Mouse (Mus musculus) MEL (cell line): Measurements from ENCODE around the gene Cog7. TPM values are rescaled to one million over a fixed set of nuclear protein-coding genes. Genes with fewer than 3 reads are reported as not detected.

Experiments used
- DNase-seq: peaks from one replicate; pipeline ENCODE4 v3.0.0; 2011; ENCODE audit warnings: low read depth, low spot score
- H3K27ac ChIP-seq: 2 replicates; pipeline ENCODE4 v1.5.1; 2012; ENCODE audit warnings: low read depth, mild to moderate bottlenecking, control low read depth, low read length, moderate library complexity; ENCODE audit not compliant: control insufficient read depth
- H3K27me3 ChIP-seq, 2 experiments: fragments of 150-350 bp in 1 of 2; sonication (generic) in 1 of 2; 2 replicates each; pipeline ENCODE4 v1.6.1; 2012; ENCODE audit warnings: low read length in 2 of 2, mild to moderate bottlenecking in 2 of 2, improper control_type of control experiment in 1 of 2, moderate library complexity in 1 of 2; ENCODE audit not compliant: insufficient read depth in 2 of 2, control insufficient read depth in 1 of 2
- H3K36me3 ChIP-seq, 2 experiments: 2 replicates each; pipeline ENCODE4 v1.6.1; 2012 to 2014; ENCODE audit warnings: low read length in 2 of 2, improper control_type of control experiment in 1 of 2, inconsistent platforms in 1 of 2, mild to moderate bottlenecking in 1 of 2; ENCODE audit not compliant: insufficient read depth in 2 of 2, control insufficient read depth in 1 of 2
- H3K4me1 ChIP-seq, 2 experiments: fragments of 150-350 bp in 1 of 2; sonication (generic) in 1 of 2; 2 replicates each; pipeline ENCODE4 v1.6.1; 2012; ENCODE audit warnings: low read length in 2 of 2, improper control_type of control experiment in 1 of 2, mild to moderate bottlenecking in 1 of 2; ENCODE audit not compliant: insufficient read depth in 2 of 2, control insufficient read depth in 1 of 2
- H3K4me3 ChIP-seq, 2 experiments: fragments of 150-350 bp in 1 of 2; sonication (generic) in 1 of 2; 2 replicates each; pipeline ENCODE4 v1.5.1; 2012; ENCODE audit warnings: low read depth in 2 of 2, low read length in 2 of 2, mild to moderate bottlenecking in 2 of 2, moderate library complexity in 2 of 2, control low read depth in 1 of 2, improper control_type of control experiment in 1 of 2; ENCODE audit not compliant: control insufficient read depth in 1 of 2, insufficient read depth in 1 of 2
- H3K79me2 ChIP-seq: 2 replicates; pipeline ENCODE4 v1.6.1; 2012; ENCODE audit warnings: mild to moderate bottlenecking, low read length, moderate library complexity; ENCODE audit not compliant: control insufficient read depth, poor library complexity, insufficient read depth
- H3K9ac ChIP-seq: 2 replicates; pipeline ENCODE4 v1.6.1; 2012; ENCODE audit warnings: low read depth, mild to moderate bottlenecking, control low read depth, low read length, moderate library complexity; ENCODE audit not compliant: control insufficient read depth, poor library complexity, severe bottlenecking
- H3K9me3 ChIP-seq: fragments of 150-350 bp; sonication (generic); replicated peaks from 2 replicates; pipeline ENCODE4 v1.6.1; 2012; ENCODE audit warnings: mild to moderate bottlenecking, low read length, improper control_type of control experiment, moderate library complexity; ENCODE audit not compliant: insufficient read depth
- CHD2 ChIP-seq: IDR thresholded peaks from 2 replicates; pipeline ENCODE4 v1.6.1; 2011; ENCODE audit warnings: low read length, improper control_type of control experiment
- CTCF ChIP-seq, 3 experiments: IDR thresholded peaks in 2 of 3; conservative IDR thresholded peaks in 1 of 3; 2 replicates each; pipeline ENCODE4 v1.5.1; 2011 to 2012; ENCODE audit warnings: low read length in 3 of 3, low read depth in 2 of 3, mild to moderate bottlenecking in 2 of 3, improper control_type of control experiment in 1 of 3, inconsistent platforms in 1 of 3, mixed read lengths in 1 of 3, moderate library complexity in 1 of 3; ENCODE audit not compliant: control insufficient read depth in 1 of 3, insufficient read depth in 1 of 3, poor library complexity in 1 of 3, severe bottlenecking in 1 of 3
- ELF1 ChIP-seq: IDR thresholded peaks from 2 replicates; pipeline ENCODE4 v1.6.1; 2014; ENCODE audit warnings: low read depth, mild to moderate bottlenecking, inconsistent platforms, low read length, improper control_type of control experiment, moderate library complexity
- MYB ChIP-seq: IDR thresholded peaks from 2 replicates; pipeline ENCODE4 v1.6.1; 2011; ENCODE audit warnings: mild to moderate bottlenecking, low read depth, low read length, improper control_type of control experiment
- MYC ChIP-seq: IDR thresholded peaks from 2 replicates; pipeline ENCODE4 v1.6.1; 2011; ENCODE audit warnings: low read depth, mild to moderate bottlenecking, low read length, improper control_type of control experiment, moderate library complexity
- NELFE ChIP-seq: IDR thresholded peaks from 2 replicates; pipeline ENCODE4 v1.6.1; 2011; ENCODE audit warnings: low read depth, low read length, improper control_type of control experiment
- POLR2AphosphoS2 ChIP-seq: IDR thresholded peaks from 2 replicates; pipeline ENCODE4 v1.6.1; 2011; ENCODE audit warnings: low read length, improper control_type of control experiment
- RAD21 ChIP-seq: IDR thresholded peaks from 2 replicates; pipeline ENCODE4 v1.6.1; 2011; ENCODE audit warnings: mild to moderate bottlenecking, low read depth, low read length, improper control_type of control experiment
- SIN3A ChIP-seq: IDR thresholded peaks from 2 replicates; pipeline ENCODE4 v1.6.1; 2012; ENCODE audit warnings: low read length, improper control_type of control experiment, inconsistent platforms
- SMC3 ChIP-seq: IDR thresholded peaks from 2 replicates; pipeline ENCODE4 v1.6.1; 2011; ENCODE audit warnings: low read depth, low read length, improper control_type of control experiment
- TAL1 ChIP-seq: IDR thresholded peaks from 2 replicates; pipeline ENCODE4 v1.6.1; 2012; ENCODE audit warnings: mild to moderate bottlenecking, inconsistent platforms, low read length, moderate library complexity, mixed read lengths
- TCF12 ChIP-seq: IDR thresholded peaks from 2 replicates; pipeline ENCODE4 v1.6.1; 2014; ENCODE audit warnings: low read depth, mild to moderate bottlenecking, inconsistent platforms, low read length, improper control_type of control experiment, moderate library complexity
- UBTF ChIP-seq: IDR thresholded peaks from 2 replicates; pipeline ENCODE4 v1.6.1; 2012; ENCODE audit warnings: low read depth, mild to moderate bottlenecking, inconsistent platforms, low read length, improper control_type of control experiment, moderate library complexity, borderline replicate concordance; ENCODE audit not compliant: insufficient read depth
- ZC3H11A ChIP-seq: IDR thresholded peaks from 2 replicates; pipeline ENCODE4 v1.6.1; 2012; ENCODE audit warnings: low read depth, mild to moderate bottlenecking, inconsistent platforms, low read length, improper control_type of control experiment
- ZMIZ1 ChIP-seq: IDR thresholded peaks from 2 replicates; pipeline ENCODE4 v1.6.1; 2012; ENCODE audit warnings: low read depth, mild to moderate bottlenecking, inconsistent platforms, low read length, improper control_type of control experiment, moderate library complexity
- ZNF384 ChIP-seq: IDR thresholded peaks from 2 replicates; pipeline ENCODE4 v1.6.1; 2012; ENCODE audit warnings: low read depth, mild to moderate bottlenecking, inconsistent platforms, low read length, improper control_type of control experiment
- polyA plus RNA-seq, 2 experiments: library from polyadenylated mRNA; stranded (reverse) in 1 of 2; unstranded in 1 of 2; fragments of >175 nt in 1 of 2; fragments of >200 nt in 1 of 2; gene quantifications; 2 replicates each; pipeline versions ENCODE4 v1.2.1 to v1.2.4; 2012; ENCODE audit warnings: low replicate concordance in 2 of 2, low read depth in 1 of 2; ENCODE audit not compliant: insufficient read length in 2 of 2, insufficient read depth in 1 of 2, missing spikeins in 1 of 2
- total RNA-seq: library from RNA; depleted of rRNA; stranded (reverse); fragments of 300-350 nt; gene quantifications from 2 replicates; pipeline ENCODE4 v1.2.3, GENCODE M21; 2012

Cog7 gene
- total and polyA plus RNA-seq, 3 experiments = 17.1 to 21.2 TPM; not detected in 1

- H3K36me3 ChIP-seq = peaks cover 3 to 21% of the 10 kb centered on the region in 2 experiments
These were observed 15.3 kb downstream of the Cog7 start for GRCm38 (mm10) chr7:121966169-121966568.

GRCm38 (mm10) chr7:121963883-121964398 is 17.6 kb downstream of the Cog7 start:
- H3K36me3 ChIP-seq = peaks cover 0 to 13% of the 10 kb centered on the region in 2 experiments
- H3K27ac ChIP-seq = no peak overlapping the region
- H3K4me1 ChIP-seq = peaks cover 7 to 18% of the 10 kb centered on the region in 2 experiments
- H3K9ac ChIP-seq = no peak overlapping the region
- no peaks in the 10 kb centered on the region for H3K27me3 ChIP-seq
- H3K4me3 ChIP-seq = no peak overlapping the region
- H3K79me2 ChIP-seq = no peaks in the 10 kb centered on the region
- TF ChIP-seq SIN3A (no peak), ELF1 (no peak), SMC3 (peak; percentile 51), RAD21 (peak; percentile 70), ZC3H11A (peak; percentile 43; the same call in 1 of the 2 replicates), ZMIZ1 (no peak), CTCF (IDR thresholded peaks at IDR 0.05 in 2 of 3, conservative IDR thresholded peaks at IDR 0.05 in 1 of 3; ENCODE audit: control insufficient read depth in 1 of 3, insufficient read depth in 1 of 3, low read depth in 2 of 3, low read length in 3 of 3, poor library complexity in 1 of 3, severe bottlenecking in 1 of 3) (peak; percentile 13 to 71 (median 69); a peak in 4 of 6 replicates)
- TF ChIP-seq, all 39 proteins: peak for 4
- no peaks in the 10 kb centered on the region for H3K9me3 ChIP-seq
- peak; percentile 61 for DNase-seq

More at GRCm38 (mm10) chr7:121966169-121966568, 15.3 kb downstream of the Cog7 start:
- peak; percentile 25 for DNase-seq
- no peaks in the 10 kb centered on the region for H3K27me3 ChIP-seq
- H3K4me1 ChIP-seq = peaks cover 15 to 29% of the 10 kb centered on the region in 2 experiments
- H3K4me3 ChIP-seq = no peak overlapping the region
- H3K9me3 ChIP-seq = no peaks in the 10 kb centered on the region
- no peak overlapping the region for H3K27ac ChIP-seq
- H3K9ac ChIP-seq = no peak overlapping the region
- TF ChIP-seq ZC3H11A (no peak), MYB (no peak), UBTF (no peak), POLR2AphosphoS2 (no peak), CHD2 (no peak), ZNF384 (no peak), MYC (no peak), TAL1 (no peak), TCF12 (no peak), NELFE (no peak)
- TF ChIP-seq, all 39 proteins: peak for 0
- no peaks in the 10 kb centered on the region for H3K79me2 ChIP-seq
